Mouse (Mus musculus): Measurements from ENCODE around the gene 1110008L16Rik. TPM values are rescaled to one million over a fixed set of nuclear protein-coding genes. Genes with fewer than 3 reads are reported as not detected.
"Not testable (repeated sequence)": the region's sequence is repeated elsewhere in the genome, so short reads cannot be mapped to it uniquely, and the experiment has no call there.

Gene 1110008L16Rik
- polyA plus RNA-seq (2014; fragmentation: Nextera tagmentation; extraction: Ambion mirVana): 10.8 and 12.6 TPM in 2 replicates

- H3K9ac ChIP-seq (ENCODE audit: low read depth, low read length): no peak within 1 kb of the TSS
- peaks cover 7% of the 10 kb centered on the region; the same call in 1 of the 2 replicates for H3K36me3 ChIP-seq (ENCODE audit: control insufficient read depth, insufficient read depth, low read length)
- H3K4me2 ChIP-seq: no peak within 1 kb of the TSS
- H3K4me1 ChIP-seq (ENCODE audit: control insufficient read depth, insufficient read depth, low read length): peaks cover 15% of the 10 kb centered on the region; the same call in 1 of the 2 replicates
- no peaks in the 10 kb centered on the region for H3K9me3 ChIP-seq (replicated peaks; ENCODE audit: control insufficient read depth, low read length)
- no peak for ATAC-seq (replicated peaks; ENCODE audit: insufficient number of reproducible peaks, low FRiP score, low TSS enrichment)
- H3K4me3 ChIP-seq (ENCODE audit: low read depth, low read length): no peak within 1 kb of the TSS
- no peak within 1 kb of the TSS for H3K27ac ChIP-seq (ENCODE audit: low read depth, low read length)
- WGBS (ENCODE audit: insufficient replicate concordance): 81% methylated on average over 5 of the region's 5 CpGs
- H3K27me3 ChIP-seq (ENCODE audit: control insufficient read depth, insufficient read depth, low read length): no peaks in the 10 kb centered on the region
Observed at GRCm38 (mm10) chr12:55299336-55299735, at the start of gene 1110008L16Rik. Gene 1110008L16Rik, plus strand, starts transcription at chr12:55299577.

- H3K4me3 ChIP-seq (ENCODE audit: low read depth, low read length); H3K27me3 ChIP-seq (ENCODE audit: control insufficient read depth, insufficient read depth, low read length); ATAC-seq (replicated peaks; ENCODE audit: insufficient number of reproducible peaks, low FRiP score, low TSS enrichment); H3K9me3 ChIP-seq (replicated peaks; ENCODE audit: control insufficient read depth, low read length); H3K9ac ChIP-seq (ENCODE audit: low read depth, low read length); H3K4me2 ChIP-seq; H3K4me1 ChIP-seq (ENCODE audit: control insufficient read depth, insufficient read depth, low read length); H3K36me3 ChIP-seq (ENCODE audit: control insufficient read depth, insufficient read depth, low read length); H3K27ac ChIP-seq (ENCODE audit: low read depth, low read length): not testable (repeated sequence)
- WGBS (ENCODE audit: insufficient replicate concordance): no CpG with 5 or more reads among the region's 8 CpGs
Observed at GRCm38 (mm10) chr12:55261950-55262349, 37.4 kb upstream of the 1110008L16Rik start.

- H3K4me3 ChIP-seq (ENCODE audit: low read depth, low read length); H3K4me1 ChIP-seq (ENCODE audit: control insufficient read depth, insufficient read depth, low read length); H3K27ac ChIP-seq (ENCODE audit: low read depth, low read length); ATAC-seq (replicated peaks; ENCODE audit: insufficient number of reproducible peaks, low FRiP score, low TSS enrichment); H3K27me3 ChIP-seq (ENCODE audit: control insufficient read depth, insufficient read depth, low read length); H3K9me3 ChIP-seq (replicated peaks; ENCODE audit: control insufficient read depth, low read length); H3K9ac ChIP-seq (ENCODE audit: low read depth, low read length); H3K36me3 ChIP-seq (ENCODE audit: control insufficient read depth, insufficient read depth, low read length); H3K4me2 ChIP-seq: not testable (repeated sequence)
- WGBS (ENCODE audit: insufficient replicate concordance): no CpG with 5 or more reads among the region's 5 CpGs
Observed at GRCm38 (mm10) chr12:55263385-55263784, 36.0 kb upstream of the 1110008L16Rik start.

- H3K9me3 ChIP-seq (replicated peaks; ENCODE audit: control insufficient read depth, low read length): no peaks in the 10 kb centered on the region
- H3K27ac ChIP-seq (ENCODE audit: low read depth, low read length): no peak overlapping the region
- no peak for ATAC-seq (replicated peaks; ENCODE audit: insufficient number of reproducible peaks, low FRiP score, low TSS enrichment)
- H3K27me3 ChIP-seq (ENCODE audit: control insufficient read depth, insufficient read depth, low read length): no peaks in the 10 kb centered on the region
- WGBS (ENCODE audit: insufficient replicate concordance): 67% methylated on average over 3 of the region's 3 CpGs
- no peak overlapping the region for H3K4me3 ChIP-seq (ENCODE audit: low read depth, low read length)
- H3K4me2 ChIP-seq: no peak overlapping the region
- no peak overlapping the region for H3K9ac ChIP-seq (ENCODE audit: low read depth, low read length)
- H3K36me3 ChIP-seq (ENCODE audit: control insufficient read depth, insufficient read depth, low read length): no peaks in the 10 kb centered on the region
- H3K4me1 ChIP-seq (ENCODE audit: control insufficient read depth, insufficient read depth, low read length): no peaks in the 10 kb centered on the region
Observed at GRCm38 (mm10) chr12:55272243-55272642, 27.1 kb upstream of the 1110008L16Rik start.

- not testable (repeated sequence) for H3K36me3 ChIP-seq (ENCODE audit: control insufficient read depth, insufficient read depth, low read length); H3K4me1 ChIP-seq (ENCODE audit: control insufficient read depth, insufficient read depth, low read length); H3K4me3 ChIP-seq (ENCODE audit: low read depth, low read length); H3K4me2 ChIP-seq; H3K27me3 ChIP-seq (ENCODE audit: control insufficient read depth, insufficient read depth, low read length); H3K9ac ChIP-seq (ENCODE audit: low read depth, low read length); ATAC-seq (replicated peaks; ENCODE audit: insufficient number of reproducible peaks, low FRiP score, low TSS enrichment); H3K9me3 ChIP-seq (replicated peaks; ENCODE audit: control insufficient read depth, low read length); H3K27ac ChIP-seq (ENCODE audit: low read depth, low read length)
- WGBS (ENCODE audit: insufficient replicate concordance): 85% methylated on average over 3 of the region's 6 CpGs
Observed at GRCm38 (mm10) chr12:55277583-55277982, 21.8 kb upstream of the 1110008L16Rik start.

GRCm38 (mm10) chr12:55298112-55298511 is 1.3 kb upstream of the 1110008L16Rik start:
- H3K27ac ChIP-seq (ENCODE audit: low read depth, low read length): no peak overlapping the region
- no peak overlapping the region for H3K4me3 ChIP-seq (ENCODE audit: low read depth, low read length)
- no peak overlapping the region for H3K4me2 ChIP-seq
- no peaks in the 10 kb centered on the region for H3K27me3 ChIP-seq (ENCODE audit: control insufficient read depth, insufficient read depth, low read length)
- H3K4me1 ChIP-seq (ENCODE audit: control insufficient read depth, insufficient read depth, low read length): peaks cover 12% of the 10 kb centered on the region; the same call in 1 of the 2 replicates
- no peaks in the 10 kb centered on the region for H3K9me3 ChIP-seq (replicated peaks; ENCODE audit: control insufficient read depth, low read length)
- H3K9ac ChIP-seq (ENCODE audit: low read depth, low read length): no peak overlapping the region
- H3K36me3 ChIP-seq (ENCODE audit: control insufficient read depth, insufficient read depth, low read length): peaks cover 10% of the 10 kb centered on the region; the same call in 1 of the 2 replicates
- ATAC-seq (replicated peaks; ENCODE audit: insufficient number of reproducible peaks, low FRiP score, low TSS enrichment): no peak
- WGBS (ENCODE audit: insufficient replicate concordance): 84% methylated on average over 9 of the region's 9 CpGs

- peaks cover 4% of the 10 kb centered on the region; the same call in 1 of the 2 replicates for H3K36me3 ChIP-seq (ENCODE audit: control insufficient read depth, insufficient read depth, low read length)
- H3K9me3 ChIP-seq (replicated peaks; ENCODE audit: control insufficient read depth, low read length): no peaks in the 10 kb centered on the region
- peaks cover 15% of the 10 kb centered on the region; the same call in 1 of the 2 replicates for H3K4me1 ChIP-seq (ENCODE audit: control insufficient read depth, insufficient read depth, low read length)
- H3K27ac ChIP-seq (ENCODE audit: low read depth, low read length): no peak overlapping the region
- H3K27me3 ChIP-seq (ENCODE audit: control insufficient read depth, insufficient read depth, low read length): no peaks in the 10 kb centered on the region
- H3K4me3 ChIP-seq (ENCODE audit: low read depth, low read length): peak overlapping the region; percentile 58; the same call in 1 of the 2 replicates
- peak overlapping the region; percentile 75 for H3K4me2 ChIP-seq
- ATAC-seq (replicated peaks; ENCODE audit: insufficient number of reproducible peaks, low FRiP score, low TSS enrichment): no peak
- 86% methylated on average over 3 of the region's 3 CpGs for WGBS (ENCODE audit: insufficient replicate concordance)
- peak overlapping the region; percentile 28; the same call in 1 of the 2 replicates for H3K9ac ChIP-seq (ENCODE audit: low read depth, low read length)
Observed at GRCm38 (mm10) chr12:55300820-55301351, 1.5 kb downstream of the 1110008L16Rik start.

- Histone ChIP-seq H3K9ac (ENCODE audit: low read depth, low read length) (peak overlapping the region; percentile 88), H3K4me2 (peak overlapping the region; percentile 75), H3K27ac (ENCODE audit: low read depth, low read length) (peak overlapping the region; percentile 95), H3K4me1 (ENCODE audit: control insufficient read depth, insufficient read depth, low read length) (peaks cover 15% of the 10 kb centered on the region; the same call in 1 of the 2 replicates), H3K27me3 (ENCODE audit: control insufficient read depth, insufficient read depth, low read length) (no peaks in the 10 kb centered on the region), H3K4me3 (ENCODE audit: low read depth, low read length) (peak overlapping the region; percentile 58), H3K9me3 (replicated peaks; ENCODE audit: control insufficient read depth, low read length) (no peaks in the 10 kb centered on the region), H3K36me3 (ENCODE audit: control insufficient read depth, insufficient read depth, low read length) (peaks cover 6% of the 10 kb centered on the region; the same call in 1 of the 2 replicates)
- WGBS (ENCODE audit: insufficient replicate concordance): 48% methylated on average over 11 of the region's 11 CpGs
- ATAC-seq (replicated peaks; ENCODE audit: insufficient number of reproducible peaks, low FRiP score, low TSS enrichment): no peak
Observed at GRCm38 (mm10) chr12:55301472-55302300, 2.3 kb downstream of the 1110008L16Rik start.

All from heart, embryonic 11.5 days (tissue).